Mouse (Mus musculus): Measurements from ENCODE around the gene Klf6. TPM values are rescaled to one million over a fixed set of nuclear protein-coding genes. Genes with fewer than 3 reads are reported as not detected.

Klf6 gene
- polyA plus RNA-seq, 1 experiment = 1.8 TPM

- H3K27ac ChIP-seq (ENCODE audit: control insufficient read depth, insufficient read depth, low read depth, low read length) = no peak overlapping the region
- TF ChIP-seq CTCF (IDR thresholded peaks at IDR 0.05; ENCODE audit: control insufficient read depth, insufficient read depth, insufficient replicate concordance, low read depth, low read length) (no peak), POLR2A (IDR thresholded peaks at IDR 0.05; ENCODE audit: control insufficient read depth, low read depth, low read length) (no peak)
These were observed 35.0 kb upstream of the Klf6 start for GRCm38 (mm10) chr13:5826170-5826827.

GRCm38 (mm10) chr13:5831976-5832375 lies 29.3 kb upstream of the Klf6 start:
- no peak overlapping the region for H3K27ac ChIP-seq (ENCODE audit: control insufficient read depth, insufficient read depth, low read depth, low read length)
- no peaks in the 10 kb centered on the region for H3K27me3 ChIP-seq (ENCODE audit: control insufficient read depth, insufficient read depth, low read length)
- no peak overlapping the region for H3K4me3 ChIP-seq (ENCODE audit: control insufficient read depth, low read depth, low read length)
- H3K36me3 ChIP-seq (ENCODE audit: control insufficient read depth, insufficient read depth, low read length) = no peaks in the 10 kb centered on the region
- TF ChIP-seq POLR2A (IDR thresholded peaks at IDR 0.05; ENCODE audit: control insufficient read depth, low read depth, low read length) (no peak), CTCF (IDR thresholded peaks at IDR 0.05; ENCODE audit: control insufficient read depth, insufficient read depth, insufficient replicate concordance, low read depth, low read length) (no peak)
- H3K4me1 ChIP-seq (ENCODE audit: control insufficient read depth, insufficient read depth, low read length) = no peaks in the 10 kb centered on the region

More at GRCm38 (mm10) chr13:5826170-5826827, 35.0 kb upstream of the Klf6 start:
- Histone ChIP-seq H3K36me3 (ENCODE audit: control insufficient read depth, insufficient read depth, low read length) (no peaks in the 10 kb centered on the region), H3K27me3 (ENCODE audit: control insufficient read depth, insufficient read depth, low read length) (no peaks in the 10 kb centered on the region), H3K4me1 (ENCODE audit: control insufficient read depth, insufficient read depth, low read length) (no peaks in the 10 kb centered on the region), H3K4me3 (ENCODE audit: control insufficient read depth, low read depth, low read length) (no peak overlapping the region)

DNA sequence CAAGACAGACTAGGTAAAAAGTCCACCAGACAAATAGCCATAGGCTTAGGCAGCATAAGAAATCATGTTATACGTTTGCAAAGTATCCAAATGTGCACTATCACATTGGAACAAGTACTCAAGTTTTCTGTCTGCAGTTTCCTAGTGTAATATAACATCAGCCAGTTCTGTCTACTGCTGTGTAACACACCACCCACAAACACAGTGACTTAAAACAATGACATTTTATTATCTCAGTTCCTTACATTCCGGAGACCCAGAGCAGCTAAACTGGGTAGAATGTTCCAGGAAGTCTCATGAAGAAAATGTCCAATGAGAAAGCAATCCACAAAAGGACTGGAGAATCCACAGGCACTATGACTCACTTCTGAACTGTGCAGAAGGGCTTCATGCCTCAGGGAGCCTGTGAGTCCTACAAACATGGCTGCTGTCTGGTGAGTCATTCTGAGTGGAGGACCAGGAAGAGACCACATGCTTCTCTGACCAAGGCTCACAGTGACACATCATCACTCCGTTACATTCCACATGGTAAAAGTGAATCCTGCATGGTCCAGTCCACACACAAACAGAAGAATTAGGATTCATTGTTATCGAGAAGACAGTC lies 24.0 kb upstream of the Klf6 start:
- H3K36me3 ChIP-seq (ENCODE audit: control insufficient read depth, insufficient read depth, low read length) = no peaks in the 10 kb centered on the region
- H3K27ac ChIP-seq (ENCODE audit: control insufficient read depth, insufficient read depth, low read depth, low read length) = no peak overlapping the region
- H3K4me1 ChIP-seq (ENCODE audit: control insufficient read depth, insufficient read depth, low read length) = no peaks in the 10 kb centered on the region
- H3K4me3 ChIP-seq (ENCODE audit: control insufficient read depth, low read depth, low read length) = no peak overlapping the region
- no peaks in the 10 kb centered on the region for H3K27me3 ChIP-seq (ENCODE audit: control insufficient read depth, insufficient read depth, low read length)
- TF ChIP-seq POLR2A (IDR thresholded peaks at IDR 0.05; ENCODE audit: control insufficient read depth, low read depth, low read length) (no peak), CTCF (IDR thresholded peaks at IDR 0.05; ENCODE audit: control insufficient read depth, insufficient read depth, insufficient replicate concordance, low read depth, low read length) (no peak)

GRCm38 (mm10) chr13:5841418-5841817 lies 19.9 kb upstream of the Klf6 start:
- no peaks in the 10 kb centered on the region for H3K27me3 ChIP-seq (ENCODE audit: control insufficient read depth, insufficient read depth, low read length)
- no peak overlapping the region for H3K4me3 ChIP-seq (ENCODE audit: control insufficient read depth, low read depth, low read length)
- H3K36me3 ChIP-seq (ENCODE audit: control insufficient read depth, insufficient read depth, low read length) = no peaks in the 10 kb centered on the region
- TF ChIP-seq POLR2A (IDR thresholded peaks at IDR 0.05; ENCODE audit: control insufficient read depth, low read depth, low read length) = no peak
- no peak overlapping the region for H3K27ac ChIP-seq (ENCODE audit: control insufficient read depth, insufficient read depth, low read depth, low read length)
- peaks cover 4% of the 10 kb centered on the region; the same call in 1 of the 2 replicates for H3K4me1 ChIP-seq (ENCODE audit: control insufficient read depth, insufficient read depth, low read length)

GRCm38 (mm10) chr13:5842911-5843310 lies 18.4 kb upstream of the Klf6 start:
- no peaks in the 10 kb centered on the region for H3K36me3 ChIP-seq (ENCODE audit: control insufficient read depth, insufficient read depth, low read length)
- H3K4me1 ChIP-seq (ENCODE audit: control insufficient read depth, insufficient read depth, low read length) = peaks cover 4% of the 10 kb centered on the region; the same call in 1 of the 2 replicates
- no peak overlapping the region for H3K27ac ChIP-seq (ENCODE audit: control insufficient read depth, insufficient read depth, low read depth, low read length)
- H3K4me3 ChIP-seq (ENCODE audit: control insufficient read depth, low read depth, low read length) = no peak overlapping the region
- H3K27me3 ChIP-seq (ENCODE audit: control insufficient read depth, insufficient read depth, low read length) = no peaks in the 10 kb centered on the region
- TF ChIP-seq POLR2A (IDR thresholded peaks at IDR 0.05; ENCODE audit: control insufficient read depth, low read depth, low read length) (no peak), CTCF (IDR thresholded peaks at IDR 0.05; ENCODE audit: control insufficient read depth, insufficient read depth, insufficient replicate concordance, low read depth, low read length) (no peak)

DNA sequence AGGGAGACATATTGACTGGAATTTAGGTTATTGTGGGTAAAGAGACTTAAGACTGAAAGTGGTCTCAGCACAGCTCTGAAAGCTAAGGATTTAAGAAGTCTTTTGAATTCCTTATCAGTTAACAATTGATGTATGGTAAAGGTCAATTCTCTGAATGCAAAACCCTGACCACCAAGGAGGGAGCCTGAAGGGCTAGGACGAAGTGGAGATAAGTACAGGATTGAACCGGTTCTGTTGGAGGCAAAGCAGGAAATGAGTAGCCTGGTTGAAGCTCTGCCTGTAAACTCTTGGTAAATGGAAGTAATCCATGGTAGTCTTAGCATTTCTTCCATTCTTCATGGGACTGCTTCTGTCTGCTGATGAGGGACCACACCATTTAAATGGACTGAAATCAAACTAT lies 17.5 kb upstream of the Klf6 start:
- Histone ChIP-seq H3K4me3 (ENCODE audit: control insufficient read depth, low read depth, low read length) (no peak overlapping the region), H3K36me3 (ENCODE audit: control insufficient read depth, insufficient read depth, low read length) (no peaks in the 10 kb centered on the region), H3K4me1 (ENCODE audit: control insufficient read depth, insufficient read depth, low read length) (peaks cover 4% of the 10 kb centered on the region; the same call in 1 of the 2 replicates), H3K27me3 (ENCODE audit: control insufficient read depth, insufficient read depth, low read length) (no peaks in the 10 kb centered on the region), H3K27ac (ENCODE audit: control insufficient read depth, insufficient read depth, low read depth, low read length) (no peak overlapping the region)
- TF ChIP-seq CTCF (IDR thresholded peaks at IDR 0.05; ENCODE audit: control insufficient read depth, insufficient read depth, insufficient replicate concordance, low read depth, low read length) (no peak), POLR2A (IDR thresholded peaks at IDR 0.05; ENCODE audit: control insufficient read depth, low read depth, low read length) (no peak)

- H3K4me3 ChIP-seq (ENCODE audit: control insufficient read depth, low read depth, low read length) = no peak overlapping the region
- TF ChIP-seq POLR2A (IDR thresholded peaks at IDR 0.05; ENCODE audit: control insufficient read depth, low read depth, low read length) = no peak
- no peak for TF ChIP-seq CTCF (IDR thresholded peaks at IDR 0.05; ENCODE audit: control insufficient read depth, insufficient read depth, insufficient replicate concordance, low read depth, low read length)
- no peaks in the 10 kb centered on the region for H3K27me3 ChIP-seq (ENCODE audit: control insufficient read depth, insufficient read depth, low read length)
- H3K27ac ChIP-seq (ENCODE audit: control insufficient read depth, insufficient read depth, low read depth, low read length) = no peak overlapping the region
- no peaks in the 10 kb centered on the region for H3K36me3 ChIP-seq (ENCODE audit: control insufficient read depth, insufficient read depth, low read length)
- peaks cover 4% of the 10 kb centered on the region; the same call in 1 of the 2 replicates for H3K4me1 ChIP-seq (ENCODE audit: control insufficient read depth, insufficient read depth, low read length)
These were observed 16.9 kb upstream of the Klf6 start for GRCm38 (mm10) chr13:5844338-5844737.

Data from testis, adult 2 months (tissue).